Comparison of ENCODE assay signal across 30 mouse cellular contexts in the genomic region with DNA sequence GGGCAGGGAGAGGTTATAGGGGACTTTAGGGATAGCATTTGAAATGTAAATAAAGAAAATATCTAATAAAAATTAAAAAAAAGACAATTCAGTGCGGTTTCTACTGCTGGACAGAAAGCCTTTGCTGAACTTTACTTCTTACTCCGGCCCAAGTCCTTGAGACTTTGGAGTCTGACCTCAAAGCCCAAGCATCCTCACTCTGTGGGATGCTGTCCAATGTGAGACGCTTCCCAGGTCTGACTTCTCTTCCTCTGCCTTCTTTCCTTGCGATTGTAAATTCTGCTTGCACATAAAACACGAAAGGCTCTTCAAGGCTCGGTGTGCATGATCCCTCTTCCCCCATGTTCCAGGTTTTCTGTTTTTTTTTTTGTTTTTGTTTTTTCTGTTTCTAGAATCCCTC. TPM values are rescaled to one million over a fixed set of nuclear protein-coding genes. Genes with fewer than 3 reads are reported as not detected.
DNase-seq lines count a peak whose midpoint lies in the region; ATAC-seq and TF ChIP-seq lines count a peak whose summit lies in the region.
"Had no signal": no experiment of that assay in that cellular context is flagged by ENCODE, and none has a peak within 500 bp of the region (broad histone marks: within the 10 kb centered on the region; RNA-seq: fewer than 3 reads in every experiment).

No protein-coding gene starts in this region.

- no peak for TF ChIP-seq POLR2A in kidney, adult 2 months (IDR thresholded peaks at IDR 0.05; ENCODE audit: low read depth, low read length)
- TF ChIP-seq POLR2A in liver, adult 2 months (IDR thresholded peaks at IDR 0.05; ENCODE audit: extremely low read depth, insufficient read depth, low read length), result no peak

- peaks cover 9% of the 10 kb centered on the region; the same call in 1 of the 2 replicates for H3K36me3 ChIP-seq in intestine, postnatal 0 days (ENCODE audit: control insufficient read depth, insufficient read depth)
- no peaks in the 10 kb centered on the region for H3K36me3 ChIP-seq in intestine, embryonic 15.5 days
- H3K36me3 ChIP-seq in kidney, adult 2 months (ENCODE audit: control insufficient read depth, insufficient read depth, low read length), result peaks cover 3% of the 10 kb centered on the region; the same call in 1 of the 2 replicates
- no peaks in the 10 kb centered on the region for H3K36me3 ChIP-seq in kidney, embryonic 14.5 days (ENCODE audit: control insufficient read depth, insufficient read depth, low read length)
- peaks cover 33% of the 10 kb centered on the region for H3K36me3 ChIP-seq in liver, adult 2 months (ENCODE audit: control insufficient read depth, insufficient read depth, low read length)
- H3K36me3 ChIP-seq in hindbrain, embryonic 13.5 days, result no peaks in the 10 kb centered on the region
- H3K36me3 ChIP-seq: forebrain, embryonic 10.5 days; G1E; heart, embryonic 12.5 days; heart, embryonic 15.5 days; hindbrain, embryonic 10.5 days had no signal

- no peaks in the 10 kb centered on the region for H3K4me1 ChIP-seq in intestine, postnatal 0 days (replicated peaks; ENCODE audit: control insufficient read depth, insufficient read depth, low read length)
- H3K4me1 ChIP-seq in intestine, embryonic 15.5 days (replicated peaks), result no peaks in the 10 kb centered on the region
- no peaks in the 10 kb centered on the region; the same call in 1 of the 2 replicates for H3K4me1 ChIP-seq in kidney, adult 2 months (ENCODE audit: control insufficient read depth, insufficient read depth, low read length)
- H3K4me1 ChIP-seq in kidney, embryonic 14.5 days (ENCODE audit: control insufficient read depth, insufficient read depth, low read length), result no peaks in the 10 kb centered on the region
- H3K4me1 ChIP-seq in liver, adult 2 months (ENCODE audit: control insufficient read depth, insufficient read depth, low read length), result peaks cover 16% of the 10 kb centered on the region
- no peaks in the 10 kb centered on the region for H3K4me1 ChIP-seq in hindbrain, embryonic 13.5 days (replicated peaks)
- H3K4me1 ChIP-seq: forebrain, embryonic 10.5 days; forebrain, embryonic 13.5 days; heart, embryonic 12.5 days; hindbrain, embryonic 10.5 days had no signal

- H3K9me3 ChIP-seq in intestine, postnatal 0 days (ENCODE audit: control insufficient read depth), result no peaks in the 10 kb centered on the region
- H3K9me3 ChIP-seq in intestine, embryonic 15.5 days, result no peaks in the 10 kb centered on the region
- H3K9me3 ChIP-seq in kidney, embryonic 14.5 days (ENCODE audit: control insufficient read depth, low read length), result no peaks in the 10 kb centered on the region
- no peaks in the 10 kb centered on the region for H3K9me3 ChIP-seq in hindbrain, embryonic 13.5 days
- H3K9me3 ChIP-seq: forebrain, embryonic 10.5 days; forebrain, embryonic 13.5 days; G1E; heart, embryonic 12.5 days; heart, embryonic 15.5 days; hindbrain, embryonic 10.5 days had no signal

- peaks cover 43% of the 10 kb centered on the region; the same call in 1 of the 2 replicates for H3K79me2 ChIP-seq in liver, adult 2 months (ENCODE audit: control insufficient read depth, insufficient read depth, low read length)

- peak overlapping the region; percentile 63 for H3K4me2 ChIP-seq in intestine, postnatal 0 days (replicated peaks; ENCODE audit: low read depth)
- no peak overlapping the region for H3K4me2 ChIP-seq in intestine, embryonic 15.5 days (replicated peaks)
- no peak overlapping the region for H3K4me2 ChIP-seq in kidney, embryonic 14.5 days (replicated peaks; ENCODE audit: low read depth, low read length)
- H3K4me2 ChIP-seq in hindbrain, embryonic 13.5 days, result no peak overlapping the region
- H3K4me2 ChIP-seq: forebrain, embryonic 13.5 days; heart, embryonic 12.5 days; heart, embryonic 15.5 days; hindbrain, embryonic 14.5 days had no signal

- 59% methylated on average over 6 of the region's 6 CpGs for WGBS in intestine, postnatal 0 days
- 67% methylated on average over 6 of the region's 6 CpGs for WGBS in intestine, embryonic 15.5 days
- 53% methylated on average over 6 of the region's 6 CpGs for WGBS in kidney, adult 2 months
- 57% methylated on average over 6 of the region's 6 CpGs for WGBS in kidney, embryonic 14.5 days
- 37% methylated on average over 6 of the region's 6 CpGs for WGBS in liver, adult 2 months
- 94% methylated on average over 6 of the region's 6 CpGs for WGBS in hindbrain, embryonic 13.5 days

- H3K4me3 ChIP-seq in intestine, postnatal 0 days (ENCODE audit: low read depth, low read length), result no peak overlapping the region
- no peak overlapping the region for H3K4me3 ChIP-seq in intestine, embryonic 15.5 days (replicated peaks)
- 0 out of 2 replicates have a peak overlapping the region, but pooled peaks have one; percentile 5 for H3K4me3 ChIP-seq in kidney, adult 2 months (ENCODE audit: insufficient read depth, low read depth, low read length)
- H3K4me3 ChIP-seq in kidney, embryonic 14.5 days (ENCODE audit: low read length), result no peak overlapping the region
- no peak overlapping the region; the same call in 1 of the 2 replicates for H3K4me3 ChIP-seq in liver, adult 2 months (ENCODE audit: insufficient read depth, low read depth, low read length)
- H3K4me3 ChIP-seq in hindbrain, embryonic 13.5 days, result no peak overlapping the region
- H3K4me3 ChIP-seq: forebrain, embryonic 10.5 days; forebrain, embryonic 13.5 days; heart, embryonic 12.5 days; heart, embryonic 15.5 days; hindbrain, embryonic 10.5 days had no signal

- DNase-seq in kidney, adult 2 months, result peak; percentile 77
- DNase-seq in liver, adult 2 months (ENCODE audit: extremely low read depth, low read depth, low spot score), result peak; percentile 68
- DNase-seq in liver, result no peak
- DNase-seq: adrenal gland, postnatal 10 days; adrenal gland, postnatal 36 days; B cell, adult 2 months; cerebellum, adult 18-20 months; cerebellum, adult 9-10 months; cerebellum, postnatal 14 days; gastrocnemius, postnatal 10 days; gastrocnemius, postnatal 36 days; heart, postnatal 10 days; heart, postnatal 36 days had no signal

- ATAC-seq in intestine, postnatal 0 days, result no peak
- no peak for ATAC-seq in intestine, embryonic 15.5 days
- ATAC-seq in kidney, embryonic 14.5 days (ENCODE audit: low FRiP score, low TSS enrichment), result no peak
- ATAC-seq in hindbrain, embryonic 13.5 days (ENCODE audit: low FRiP score), result no peak
- ATAC-seq: forebrain, embryonic 13.5 days; forebrain, embryonic 16.5 days; Patski had no signal

- no peak overlapping the region for H3K9ac ChIP-seq in intestine, postnatal 0 days (ENCODE audit: low read depth, low read length)
- H3K9ac ChIP-seq in intestine, embryonic 15.5 days, result no peak overlapping the region
- H3K9ac ChIP-seq in kidney, embryonic 14.5 days (ENCODE audit: low read depth, low read length), result no peak overlapping the region
- H3K9ac ChIP-seq in liver, adult 2 months (ENCODE audit: low read depth, low read length), result peak overlapping the region; percentile 55
- no peak overlapping the region for H3K9ac ChIP-seq in hindbrain, embryonic 13.5 days
- H3K9ac ChIP-seq: forebrain, embryonic 13.5 days; heart, embryonic 12.5 days; heart, embryonic 15.5 days; hindbrain, embryonic 14.5 days had no signal

- no peak overlapping the region for H3K27ac ChIP-seq in intestine, postnatal 0 days (ENCODE audit: low read depth, low read length)
- no peak overlapping the region for H3K27ac ChIP-seq in intestine, embryonic 15.5 days
- H3K27ac ChIP-seq in kidney, adult 2 months (ENCODE audit: insufficient read depth, low read depth, low read length), result peak overlapping the region; percentile 26
- no peak overlapping the region for H3K27ac ChIP-seq in kidney, embryonic 14.5 days (ENCODE audit: low read depth, low read length)
- H3K27ac ChIP-seq in liver, adult 2 months (replicated peaks; ENCODE audit: insufficient read depth, low read depth, low read length), result peak overlapping the region; percentile 57; the same call in 1 of the 2 replicates
- H3K27ac ChIP-seq in hindbrain, embryonic 13.5 days, result no peak overlapping the region
- H3K27ac ChIP-seq: forebrain, embryonic 10.5 days; forebrain, embryonic 13.5 days; heart, embryonic 15.5 days; hindbrain, embryonic 10.5 days; hindbrain, embryonic 14.5 days had no signal

- no peak for TF ChIP-seq CTCF in intestine, postnatal 0 days (IDR thresholded peaks at IDR 0.05; ENCODE audit: low read depth)
- TF ChIP-seq CTCF in kidney, adult 2 months (conservative IDR thresholded peaks at IDR 0.05; ENCODE audit: insufficient read depth, insufficient read length, low read depth, low read length), result no peak
- no peak for TF ChIP-seq CTCF in liver, adult 2 months (IDR thresholded peaks at IDR 0.05; ENCODE audit: low read depth, low read length)

- H3K27me3 ChIP-seq in intestine, postnatal 0 days (replicated peaks; ENCODE audit: control insufficient read depth, insufficient read depth, low read length), result no peaks in the 10 kb centered on the region
- H3K27me3 ChIP-seq in intestine, embryonic 15.5 days (replicated peaks), result no peaks in the 10 kb centered on the region
- no peaks in the 10 kb centered on the region for H3K27me3 ChIP-seq in kidney, adult 2 months (replicated peaks; ENCODE audit: control insufficient read depth, insufficient read depth, low read length)
- H3K27me3 ChIP-seq in kidney, embryonic 14.5 days (ENCODE audit: control insufficient read depth, insufficient read depth, low read length), result no peaks in the 10 kb centered on the region
- no peaks in the 10 kb centered on the region for H3K27me3 ChIP-seq in liver, adult 2 months (ENCODE audit: control insufficient read depth, insufficient read depth, low read length)
- 0 out of 2 replicates have a peak, but pooled peaks cover 6% of the 10 kb centered on the region for H3K27me3 ChIP-seq in hindbrain, embryonic 13.5 days
- H3K27me3 ChIP-seq: CH12.LX; forebrain, embryonic 13.5 days; heart, embryonic 12.5 days; heart, embryonic 15.5 days; Patski had no signal

RNA-seq across cellular contexts. Expression of gene Nr1h4, which starts 31.5 kb away (rescaled TPM):
- polyA plus RNA-seq in intestine, postnatal 0 days (2015; fragmentation: Nextera tagmentation; extraction: Ambion mirVana), result 117 and 139 TPM in 2 replicates
- polyA plus RNA-seq in intestine, embryonic 15.5 days (2015; fragmentation: Nextera tagmentation; extraction: Ambion mirVana), result 55.1 and 57.9 TPM in 2 replicates
- 49.6 and 59.2 TPM in 2 replicates for polyA plus RNA-seq in kidney, adult 2 months (2012; rRNA removed)
- polyA plus RNA-seq in kidney, embryonic 14.5 days (2014; fragmentation: Nextera tagmentation; extraction: Ambion mirVana), result 0.34 and 0.66 TPM in 2 replicates
- total RNA-seq in liver, adult 2 months (2014; rRNA removed), result 131 and 168 TPM in 2 replicates
- polyA plus RNA-seq in liver, adult 2 months (2012; rRNA removed), result 52.2 and 58.4 TPM in 2 replicates
- polyA plus RNA-seq in hindbrain, embryonic 13.5 days (2015; fragmentation: Nextera tagmentation; extraction: Ambion mirVana), result not detected in 2 replicates
- total RNA-seq: CH12.LX; G1E; gastrocnemius, postnatal 10 days; gastrocnemius, postnatal 36 days; granulocyte monocyte progenitor cell, adult 5-6 weeks had no signal
- polyA plus RNA-seq: embryonic facial prominence, embryonic 11.5 days; embryonic facial prominence, embryonic 14.5 days; forebrain, embryonic 10.5 days; G1E; hindbrain, embryonic 10.5 days had no signal

RNA-seq across cellular contexts. Expression of gene Gas2l3, which starts 58.1 kb away (rescaled TPM):
- 5.5 and 5.6 TPM in 2 replicates for polyA plus RNA-seq in intestine, postnatal 0 days (2015; fragmentation: Nextera tagmentation; extraction: Ambion mirVana)
- polyA plus RNA-seq in intestine, embryonic 15.5 days (2015; fragmentation: Nextera tagmentation; extraction: Ambion mirVana), result 14.8 and 18.6 TPM in 2 replicates
- polyA plus RNA-seq in kidney, adult 2 months (2012; rRNA removed), result 0.19 and 0.75 TPM in 2 replicates
- polyA plus RNA-seq in kidney, embryonic 14.5 days (2014; fragmentation: Nextera tagmentation; extraction: Ambion mirVana), result 11.9 and 22.3 TPM in 2 replicates
- 1.2 and 1.9 TPM in 2 replicates for total RNA-seq in liver, adult 2 months (2014; rRNA removed)
- 0.29 and 0.38 TPM in 2 replicates for polyA plus RNA-seq in liver, adult 2 months (2012; rRNA removed)
- polyA plus RNA-seq in hindbrain, embryonic 13.5 days (2015; fragmentation: Nextera tagmentation; extraction: Ambion mirVana), result 7.1 and 7.8 TPM in 2 replicates
- polyA plus RNA-seq: G1E had no signal

Comparison
In these comparisons a context has a peak if more than half of its experiments do, and no peak if none do; other contexts are left out.
1. H3K27ac ChIP-seq: peak in kidney, adult 2 months (single experiment) and liver, adult 2 months (single experiment); none in intestine, postnatal 0 days (single experiment), intestine, embryonic 15.5 days (single experiment), kidney, embryonic 14.5 days (single experiment) and hindbrain, embryonic 13.5 days (single experiment).
2. RNA of gene Nr1h4, which starts 31.5 kb away (polyA plus RNA-seq): 117 to 139 TPM in intestine, postnatal 0 days, 49.6 to 59.2 TPM in kidney, adult 2 months, 52.2 to 58.4 TPM in liver, adult 2 months and 55.1 to 57.9 TPM in intestine, embryonic 15.5 days; 0.34 to 0.66 TPM in kidney, embryonic 14.5 days and not detected in hindbrain, embryonic 13.5 days; every median in the first group is over 10 times any median in the second.